Mouse (Mus musculus): ENCODE results near the gene Borcs7. TPM values are rescaled to one million over a fixed set of nuclear protein-coding genes. Genes with fewer than 3 reads are reported as not detected.

The Borcs7 gene
- polyA plus RNA-seq, 1 experiment from 2014 or later = 17.5 TPM

- H3K27ac ChIP-seq = no peak overlapping the region
- H3K4me1 ChIP-seq = no peaks in the 10 kb centered on the region
- no peaks in the 10 kb centered on the region for H3K27me3 ChIP-seq
- no peak for ATAC-seq (replicated peaks; ENCODE audit: low FRiP score)
- no peak overlapping the region for H3K4me2 ChIP-seq
- H3K36me3 ChIP-seq = peaks cover 66% of the 10 kb centered on the region
- 81% methylated on average over 5 of the region's 5 CpGs for WGBS
- H3K9me3 ChIP-seq (replicated peaks) = no peaks in the 10 kb centered on the region
- H3K9ac ChIP-seq = no peak overlapping the region
- H3K4me3 ChIP-seq (replicated peaks) = no peak overlapping the region
These were observed 36.5 kb upstream of the Borcs7 start for GRCm38 (mm10) chr19:46653188-46653587.

- no peaks in the 10 kb centered on the region for H3K4me1 ChIP-seq
- ATAC-seq (replicated peaks; ENCODE audit: low FRiP score) = no peak
- H3K27ac ChIP-seq = no peak overlapping the region
- H3K9me3 ChIP-seq (replicated peaks) = no peaks in the 10 kb centered on the region
- no peak overlapping the region for H3K4me3 ChIP-seq (replicated peaks)
- no peak overlapping the region for H3K9ac ChIP-seq
- H3K36me3 ChIP-seq = peaks cover 61% of the 10 kb centered on the region
- H3K27me3 ChIP-seq = no peaks in the 10 kb centered on the region
- H3K4me2 ChIP-seq = no peak overlapping the region
- 93% methylated on average over 14 of the region's 14 CpGs for WGBS
These were observed 36.0 kb upstream of the Borcs7 start for GRCm38 (mm10) chr19:46653616-46654235.

DNA sequence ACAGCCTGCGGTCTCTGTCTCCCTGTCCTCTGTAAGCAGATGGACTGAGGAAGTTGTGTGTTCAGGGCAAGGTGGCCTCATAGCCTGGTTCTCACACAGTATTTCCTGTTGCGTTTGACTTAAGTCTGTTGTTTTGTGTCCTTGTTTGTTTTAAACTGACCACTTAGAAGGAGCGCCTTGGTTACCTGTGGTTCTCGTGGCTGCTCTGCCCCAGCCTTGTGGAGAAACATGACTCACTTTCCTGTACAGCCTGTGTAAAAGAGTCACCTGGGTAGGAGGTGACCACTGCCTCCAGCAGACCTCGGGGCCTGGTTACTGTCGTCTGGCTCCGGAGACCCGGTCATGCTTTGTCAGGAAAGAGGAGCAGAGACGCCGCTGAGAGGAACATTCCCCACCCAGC, 34.1 kb upstream of the Borcs7 start:
- Histone ChIP-seq H3K9ac (no peak overlapping the region), H3K27ac (no peak overlapping the region), H3K27me3 (no peaks in the 10 kb centered on the region), H3K9me3 (replicated peaks) (no peaks in the 10 kb centered on the region), H3K36me3 (peaks cover 57% of the 10 kb centered on the region), H3K4me1 (no peaks in the 10 kb centered on the region), H3K4me2 (no peak overlapping the region), H3K4me3 (replicated peaks) (no peak overlapping the region)
- no peak for ATAC-seq (replicated peaks; ENCODE audit: low FRiP score)
- 97% methylated on average over 10 of the region's 10 CpGs for WGBS

DNA sequence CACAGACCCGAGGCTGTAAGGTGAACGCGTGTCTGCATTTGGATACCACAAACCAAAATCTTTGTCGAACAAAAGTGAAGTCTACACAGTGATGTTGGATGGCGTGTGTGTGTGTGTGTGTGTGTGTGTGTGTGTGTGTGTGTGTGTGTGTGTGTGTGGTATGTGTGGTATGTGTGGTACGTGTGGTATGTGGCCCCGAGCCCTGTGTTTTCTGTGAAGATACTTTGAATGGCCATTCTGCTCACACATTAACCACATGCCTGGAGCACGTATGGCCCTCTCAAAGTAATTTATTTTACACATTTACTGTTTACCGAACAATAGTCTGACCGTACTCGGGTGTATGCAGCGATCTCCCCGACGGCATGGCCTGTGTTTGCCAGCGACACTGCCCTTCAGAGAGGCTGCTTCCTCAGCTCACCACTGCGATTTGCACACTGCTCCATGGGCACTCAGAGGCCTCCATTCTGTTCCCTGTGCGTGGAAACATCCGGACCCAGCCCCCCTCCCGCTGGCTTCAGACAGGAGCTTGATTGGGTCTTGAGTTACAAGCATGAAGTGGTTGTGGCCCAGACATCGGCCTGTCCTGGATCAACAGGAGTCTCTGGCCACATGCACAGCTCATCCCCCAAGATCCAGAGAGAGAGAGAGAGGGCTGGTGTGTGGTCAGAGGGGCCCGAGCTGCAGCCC, 33.4 kb upstream of the Borcs7 start:
- Histone ChIP-seq H3K4me1 (peaks cover 2% of the 10 kb centered on the region), H3K27ac (no peak overlapping the region), H3K9ac (no peak overlapping the region), H3K9me3 (replicated peaks) (no peaks in the 10 kb centered on the region), H3K27me3 (no peaks in the 10 kb centered on the region), H3K4me3 (replicated peaks) (no peak overlapping the region), H3K4me2 (no peak overlapping the region), H3K36me3 (peaks cover 57% of the 10 kb centered on the region)
- 93% methylated on average over 21 of the region's 21 CpGs for WGBS
- ATAC-seq (replicated peaks; ENCODE audit: low FRiP score) = no peak

DNA sequence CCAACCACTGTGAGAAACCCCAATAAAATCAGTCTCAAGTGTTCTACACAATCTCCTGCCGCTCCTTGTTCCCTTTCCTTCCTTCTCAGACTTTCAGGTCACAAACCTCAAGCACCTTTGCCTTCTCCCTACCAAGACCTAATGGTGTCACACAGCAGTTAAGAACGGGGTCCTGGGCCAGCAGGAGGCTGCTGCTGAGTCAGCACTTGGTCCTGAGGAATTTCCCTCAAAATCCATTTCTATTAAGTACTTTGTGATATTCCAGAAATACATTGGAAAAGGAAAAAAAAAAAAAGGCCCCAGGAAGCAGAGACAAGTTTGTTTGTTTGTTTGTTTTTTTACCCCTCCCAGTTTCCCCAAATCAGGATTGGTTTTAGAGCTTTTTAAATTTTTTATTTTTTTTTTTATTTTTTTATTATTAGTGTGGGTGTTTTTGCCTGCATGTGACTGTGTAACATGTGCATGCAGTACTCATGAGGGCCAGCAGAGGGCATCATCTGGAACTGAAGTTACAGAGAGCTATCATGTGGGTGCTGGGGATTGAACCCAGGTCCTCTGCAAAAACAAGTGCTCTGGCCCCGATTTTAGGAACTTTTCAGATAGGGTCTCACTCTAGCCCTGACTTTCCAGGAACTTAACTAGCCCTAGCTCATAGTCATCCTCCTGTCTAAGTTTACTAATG, 32.2 kb upstream of the Borcs7 start:
- ATAC-seq (replicated peaks; ENCODE audit: low FRiP score) = no peak
- no peaks in the 10 kb centered on the region for H3K27me3 ChIP-seq
- no peak overlapping the region for H3K9ac ChIP-seq
- no peak overlapping the region for H3K27ac ChIP-seq
- WGBS = 94% methylated on average over 3 of the region's 3 CpGs
- H3K4me1 ChIP-seq = peaks cover 9% of the 10 kb centered on the region
- H3K36me3 ChIP-seq = peaks cover 47% of the 10 kb centered on the region
- no peak overlapping the region for H3K4me3 ChIP-seq (replicated peaks)
- no peaks in the 10 kb centered on the region for H3K9me3 ChIP-seq (replicated peaks)
- no peak overlapping the region for H3K4me2 ChIP-seq

- H3K27ac ChIP-seq = no peak overlapping the region
- no peak overlapping the region for H3K4me3 ChIP-seq (replicated peaks)
- no peak overlapping the region for H3K4me2 ChIP-seq
- H3K9me3 ChIP-seq (replicated peaks) = no peaks in the 10 kb centered on the region
- H3K36me3 ChIP-seq = peaks cover 41% of the 10 kb centered on the region
- WGBS = 96% methylated on average over 7 of the region's 7 CpGs
- H3K9ac ChIP-seq = no peak overlapping the region
- no peaks in the 10 kb centered on the region for H3K27me3 ChIP-seq
- ATAC-seq (replicated peaks; ENCODE audit: low FRiP score) = no peak
- H3K4me1 ChIP-seq = peaks cover 9% of the 10 kb centered on the region
These were observed 31.4 kb upstream of the Borcs7 start for GRCm38 (mm10) chr19:46658348-46658747.

DNA sequence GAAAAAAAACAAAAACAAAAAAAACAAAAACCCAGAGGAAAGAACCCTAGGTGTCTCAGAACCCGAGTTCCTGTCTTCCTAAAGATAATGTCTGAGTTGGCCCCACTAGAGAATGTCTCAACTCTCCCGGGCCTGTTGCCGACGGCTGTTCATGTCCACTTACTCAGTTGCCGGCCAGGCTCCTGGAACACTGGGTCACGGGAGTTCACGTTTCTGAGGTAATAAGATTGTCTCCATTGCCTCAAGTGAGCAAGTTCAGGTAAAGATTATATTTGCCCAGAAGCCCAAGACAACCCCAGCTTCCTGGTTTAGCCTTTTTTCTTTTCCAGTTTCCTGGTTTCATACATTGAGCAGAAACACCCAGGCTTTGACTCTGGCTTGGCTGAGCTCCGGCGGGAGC, 30.9 kb upstream of the Borcs7 start:
- Histone ChIP-seq H3K9ac (no peak overlapping the region), H3K4me2 (no peak overlapping the region), H3K4me1 (peaks cover 9% of the 10 kb centered on the region), H3K9me3 (replicated peaks) (no peaks in the 10 kb centered on the region), H3K27me3 (no peaks in the 10 kb centered on the region), H3K4me3 (replicated peaks) (no peak overlapping the region), H3K27ac (no peak overlapping the region), H3K36me3 (peaks cover 36% of the 10 kb centered on the region)
- 82% methylated on average over 9 of the region's 9 CpGs for WGBS
- no peak for ATAC-seq (replicated peaks; ENCODE audit: low FRiP score)

GRCm38 (mm10) chr19:46661511-46661910, 28.2 kb upstream of the Borcs7 start:
- H3K36me3 ChIP-seq = peaks cover 9% of the 10 kb centered on the region
- H3K27me3 ChIP-seq = no peaks in the 10 kb centered on the region
- H3K9ac ChIP-seq = no peak overlapping the region
- no peak overlapping the region for H3K4me3 ChIP-seq (replicated peaks)
- 31% methylated on average over 4 of the region's 4 CpGs for WGBS
- H3K27ac ChIP-seq = no peak overlapping the region
- no peak overlapping the region for H3K4me2 ChIP-seq
- H3K9me3 ChIP-seq (replicated peaks) = no peaks in the 10 kb centered on the region
- H3K4me1 ChIP-seq = peaks cover 9% of the 10 kb centered on the region
- no peak for ATAC-seq (replicated peaks; ENCODE audit: low FRiP score)

DNA sequence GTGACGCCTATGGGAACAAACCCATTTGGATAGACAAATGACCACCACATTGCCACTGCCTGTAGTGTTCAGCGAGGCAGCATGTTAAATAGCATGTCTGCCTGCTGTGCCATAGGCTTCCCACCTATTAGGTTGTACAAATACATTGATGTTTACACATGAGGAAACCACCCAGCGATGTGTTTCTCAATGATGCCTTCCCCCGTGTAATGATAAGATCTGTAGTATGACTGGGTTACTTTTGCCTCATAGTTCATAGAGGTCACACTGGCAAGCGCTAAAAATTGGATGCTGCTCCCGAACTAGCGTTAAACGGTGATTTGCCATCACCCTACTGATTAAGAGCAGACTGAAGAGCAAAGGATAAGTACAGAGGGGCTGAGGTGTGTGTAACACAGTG, 27.5 kb upstream of the Borcs7 start:
- no peak overlapping the region for H3K4me3 ChIP-seq (replicated peaks)
- H3K9ac ChIP-seq = no peak overlapping the region
- ATAC-seq (replicated peaks; ENCODE audit: low FRiP score) = no peak
- no peaks in the 10 kb centered on the region for H3K9me3 ChIP-seq (replicated peaks)
- peaks cover 9% of the 10 kb centered on the region for H3K4me1 ChIP-seq
- H3K27me3 ChIP-seq = no peaks in the 10 kb centered on the region
- H3K36me3 ChIP-seq = peaks cover 2% of the 10 kb centered on the region
- no peak overlapping the region for H3K4me2 ChIP-seq
- H3K27ac ChIP-seq = no peak overlapping the region
- WGBS = 80% methylated on average over 8 of the region's 8 CpGs

DNA sequence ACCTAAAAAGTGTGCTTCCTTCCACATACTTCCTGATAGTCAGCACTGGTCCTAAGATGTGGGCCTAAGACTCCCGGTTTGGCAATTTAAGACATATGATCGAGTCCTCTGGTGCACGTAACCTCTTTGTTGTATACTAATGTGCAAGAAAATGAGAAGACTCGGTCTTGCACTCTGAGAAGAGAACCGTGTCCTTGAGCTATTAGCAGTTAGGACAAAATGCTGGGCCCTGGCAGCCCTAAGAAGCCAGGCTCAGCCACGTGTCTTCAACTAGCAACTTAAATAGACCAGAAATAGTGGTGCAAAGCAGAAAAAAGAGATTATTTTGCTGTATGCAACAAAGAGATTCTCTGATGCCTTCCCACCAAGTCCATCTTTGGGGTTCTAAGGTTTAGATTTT, 26.9 kb upstream of the Borcs7 start:
- no peak overlapping the region for H3K4me2 ChIP-seq
- no peaks in the 10 kb centered on the region for H3K27me3 ChIP-seq
- H3K27ac ChIP-seq = no peak overlapping the region
- 78% methylated on average over 6 of the region's 6 CpGs for WGBS
- no peaks in the 10 kb centered on the region for H3K9me3 ChIP-seq (replicated peaks)
- no peak overlapping the region for H3K4me3 ChIP-seq (replicated peaks)
- no peak for ATAC-seq (replicated peaks; ENCODE audit: low FRiP score)
- no peaks in the 10 kb centered on the region for H3K36me3 ChIP-seq
- H3K4me1 ChIP-seq = peaks cover 9% of the 10 kb centered on the region
- no peak overlapping the region for H3K9ac ChIP-seq

DNA sequence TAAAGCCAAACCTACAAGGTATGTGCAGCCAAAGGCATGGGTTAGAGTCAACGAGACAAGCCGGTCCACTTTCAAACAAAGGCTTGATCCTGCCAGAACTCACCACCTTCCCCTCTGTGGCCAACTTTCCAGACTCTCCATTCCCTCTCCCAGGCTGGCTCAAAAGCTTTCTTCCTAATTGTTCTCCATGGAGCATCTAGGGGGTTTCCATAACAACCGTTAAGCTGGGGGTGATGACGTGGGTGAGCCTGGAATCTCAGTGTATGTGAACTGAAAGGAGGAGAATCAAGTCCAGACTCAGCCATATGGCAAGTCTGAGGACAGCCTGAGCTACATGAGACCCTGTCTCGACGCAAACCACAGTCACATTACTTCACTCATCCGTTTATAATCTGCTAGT, 24.2 kb upstream of the Borcs7 start:
- no peak overlapping the region for H3K27ac ChIP-seq
- H3K9ac ChIP-seq = no peak overlapping the region
- H3K27me3 ChIP-seq = no peaks in the 10 kb centered on the region
- H3K4me1 ChIP-seq = peaks cover 9% of the 10 kb centered on the region
- WGBS = 62% methylated on average over 7 of the region's 7 CpGs
- no peaks in the 10 kb centered on the region for H3K9me3 ChIP-seq (replicated peaks)
- no peak overlapping the region for H3K4me2 ChIP-seq
- no peak for ATAC-seq (replicated peaks; ENCODE audit: low FRiP score)
- H3K4me3 ChIP-seq (replicated peaks) = no peak overlapping the region
- no peaks in the 10 kb centered on the region for H3K36me3 ChIP-seq

DNA sequence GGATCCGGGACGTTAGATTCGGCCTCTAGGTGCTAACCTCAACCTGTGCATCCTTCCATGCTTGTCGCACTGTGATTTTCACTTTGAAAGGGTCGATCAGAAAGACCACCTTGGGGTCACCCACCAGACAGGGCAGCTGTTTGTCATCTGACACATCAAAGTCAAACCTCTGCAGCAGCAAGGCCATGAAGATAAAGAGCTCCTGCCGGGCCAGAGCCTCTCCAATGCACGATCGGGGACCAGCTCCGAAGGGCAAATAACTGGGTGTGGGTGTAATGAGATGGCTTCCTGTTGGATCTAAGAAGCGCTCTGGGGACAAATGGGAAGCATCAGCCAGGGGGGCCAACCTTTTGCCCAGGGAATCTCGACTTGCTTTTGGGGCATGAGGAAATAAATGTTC, 22.4 kb upstream of the Borcs7 start:
- Histone ChIP-seq H3K9ac (no peak overlapping the region), H3K4me1 (0 out of 2 replicates have a peak, but pooled peaks cover under 1% of the 10 kb centered on the region), H3K9me3 (replicated peaks) (no peaks in the 10 kb centered on the region), H3K27ac (no peak overlapping the region), H3K36me3 (no peaks in the 10 kb centered on the region), H3K4me3 (replicated peaks) (no peak overlapping the region), H3K4me2 (no peak overlapping the region), H3K27me3 (peaks cover 11% of the 10 kb centered on the region)
- no peak for ATAC-seq (replicated peaks; ENCODE audit: low FRiP score)
- WGBS = 40% methylated on average over 11 of the region's 11 CpGs
